Mouse (Mus musculus): Measurements from ENCODE around the gene Col8a2. TPM values are rescaled to one million over a fixed set of nuclear protein-coding genes. Genes with fewer than 3 reads are reported as not detected.

The Col8a2 gene
- total RNA-seq, 2 experiments from 2014 or later: 2.3 to 3.1 TPM

DNA sequence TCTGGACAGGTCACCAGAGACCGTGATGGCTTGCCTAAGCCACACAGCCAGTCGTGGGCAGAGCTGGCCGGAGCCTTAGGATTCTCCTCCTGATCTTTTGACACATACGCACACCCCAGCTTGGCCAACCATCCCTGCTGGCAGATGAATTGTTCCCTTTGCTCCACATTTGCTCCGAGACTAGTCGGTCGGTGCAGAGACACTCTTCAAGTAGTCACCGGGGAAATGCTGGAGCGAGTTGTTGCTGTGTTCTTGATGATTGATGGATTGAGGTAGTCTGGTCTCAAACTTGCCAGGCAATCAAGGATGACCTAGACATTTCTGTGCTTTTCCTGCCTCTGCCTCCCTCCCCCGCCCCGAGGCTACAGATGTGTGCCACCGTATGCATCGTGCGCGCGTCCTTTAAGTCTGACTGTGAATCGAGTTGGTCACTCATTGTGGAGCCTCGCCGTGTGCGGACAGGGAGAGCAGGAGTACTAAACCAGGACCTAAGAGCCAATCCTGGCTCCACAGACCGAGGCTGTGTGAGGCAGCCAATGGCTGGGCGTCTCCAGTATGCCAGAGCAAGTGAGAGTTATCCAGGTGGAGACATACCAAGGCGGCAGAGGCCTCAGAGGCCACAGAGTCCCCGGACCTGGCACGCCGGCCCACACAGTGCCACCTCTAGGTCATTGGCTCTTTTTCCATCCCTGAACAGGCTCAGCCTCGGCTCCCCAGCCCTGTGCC, 15.2 kb downstream of the Col8a2 start:
- no peak for DNase-seq

DNA sequence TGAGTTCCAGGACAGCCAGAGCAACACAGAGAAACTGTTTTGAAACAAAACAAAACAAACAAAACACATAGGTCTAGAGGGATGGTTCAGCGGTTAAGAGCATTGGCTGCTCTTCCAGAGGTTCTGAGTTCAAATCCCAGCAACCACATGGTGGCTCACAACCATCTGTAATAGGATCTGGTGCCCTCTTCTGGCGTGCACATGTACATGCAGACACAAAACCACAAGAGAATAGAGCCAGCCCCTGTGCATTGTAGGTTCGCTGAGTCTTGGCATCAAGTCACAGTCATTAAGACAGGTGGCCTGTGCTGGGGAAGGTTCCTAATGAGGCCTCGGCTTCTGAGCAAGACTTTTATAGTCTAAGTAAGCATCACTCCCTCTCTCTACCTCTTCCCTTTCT, 17.3 kb downstream of the Col8a2 start:
- no peak for DNase-seq

DNA sequence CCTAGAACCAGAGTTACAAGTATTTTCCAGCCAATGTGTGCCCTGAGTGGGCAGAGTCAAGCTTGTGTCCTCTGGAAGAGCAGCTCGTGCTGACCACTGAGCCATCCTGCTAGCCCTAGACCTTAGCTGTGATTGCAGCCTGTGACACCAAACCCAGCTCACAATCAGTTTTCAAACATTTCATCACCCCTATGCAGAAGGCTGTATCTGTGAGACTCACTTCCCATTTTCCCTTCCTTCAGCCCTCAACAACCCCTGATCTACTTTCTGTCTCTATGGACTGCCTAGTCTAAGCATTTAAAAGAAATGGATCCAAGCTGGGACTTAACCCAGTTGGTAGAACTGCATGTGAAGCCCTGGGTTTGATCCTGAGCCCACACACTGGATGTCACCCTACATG, 18.8 kb downstream of the Col8a2 start:
- no peak for DNase-seq

DNA sequence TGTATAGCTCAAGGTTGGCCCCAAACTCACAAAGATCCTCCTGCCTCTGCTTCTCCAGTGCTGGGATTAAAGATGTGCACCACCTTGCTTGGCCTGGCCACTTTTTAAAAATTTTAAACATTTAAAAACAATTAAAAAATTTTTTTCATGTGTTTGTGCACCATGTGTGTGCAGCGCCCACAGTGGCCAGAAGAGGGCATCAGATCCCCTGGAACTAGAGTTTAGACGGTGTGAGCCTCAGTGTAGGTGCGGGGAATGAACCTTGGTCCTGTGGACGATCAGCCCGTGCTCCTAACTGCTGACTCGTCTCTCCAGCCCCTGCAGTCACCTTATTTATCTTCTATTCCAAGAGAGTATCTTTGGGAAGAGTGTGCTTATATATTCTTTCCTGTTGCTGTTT, 19.5 kb downstream of the Col8a2 start:
- DNase-seq: no peak

DNA sequence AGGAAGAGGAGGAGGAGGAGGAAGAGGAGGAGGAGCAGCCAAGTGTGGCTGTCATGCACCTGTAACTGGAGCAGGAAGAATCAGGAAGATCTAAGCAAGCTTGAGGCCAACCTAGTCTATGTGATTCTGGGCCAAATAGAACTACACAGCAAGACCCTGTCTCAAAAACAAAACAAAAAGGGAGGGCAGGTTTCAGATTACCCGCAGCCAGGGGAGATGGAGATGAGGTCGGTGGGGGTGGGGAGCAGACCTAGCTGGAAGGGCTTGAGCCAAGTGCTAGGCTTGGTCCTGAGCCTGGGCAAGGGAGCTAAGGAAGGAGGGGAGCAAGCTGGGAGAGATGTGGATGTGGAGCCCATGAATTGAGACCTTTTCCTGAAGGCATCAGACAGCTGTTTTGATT, 20.2 kb downstream of the Col8a2 start:
- no peak for DNase-seq

DNA sequence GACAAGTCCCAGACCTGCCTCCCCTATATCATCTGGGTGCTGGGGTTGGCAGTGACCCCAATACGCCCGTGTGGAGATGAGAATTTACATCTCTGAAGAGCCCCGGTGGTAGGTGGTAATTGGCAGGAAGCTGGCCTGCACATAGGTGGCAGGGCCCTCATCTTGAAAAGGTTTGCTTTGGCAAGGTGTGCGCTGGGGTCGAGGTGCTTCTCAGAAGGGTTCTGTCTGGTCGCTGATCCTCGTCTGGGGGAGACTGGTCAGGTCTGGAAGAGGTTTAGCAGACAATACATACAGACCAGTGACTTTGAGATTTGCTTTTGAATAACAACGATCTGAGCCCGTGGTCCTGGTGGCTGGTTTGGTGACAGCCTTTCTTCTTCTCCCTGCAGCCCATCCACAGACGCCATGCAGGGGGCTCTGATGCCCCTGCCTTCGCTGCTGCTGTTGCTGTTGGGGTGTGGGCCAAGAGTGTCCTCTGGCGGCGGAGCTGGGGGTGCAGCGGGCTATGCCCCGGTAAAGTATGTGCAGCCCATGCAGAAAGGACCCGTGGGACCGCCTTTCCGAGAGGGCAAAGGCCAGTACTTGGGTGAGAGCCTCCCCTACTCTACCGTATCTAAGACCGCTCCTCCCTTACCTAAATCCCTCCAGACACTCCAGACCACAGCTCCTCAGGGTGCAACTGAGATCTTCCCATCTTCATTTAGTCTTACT, 22.8 kb downstream of the Col8a2 start:
- peak; percentile 52 for DNase-seq

DNA sequence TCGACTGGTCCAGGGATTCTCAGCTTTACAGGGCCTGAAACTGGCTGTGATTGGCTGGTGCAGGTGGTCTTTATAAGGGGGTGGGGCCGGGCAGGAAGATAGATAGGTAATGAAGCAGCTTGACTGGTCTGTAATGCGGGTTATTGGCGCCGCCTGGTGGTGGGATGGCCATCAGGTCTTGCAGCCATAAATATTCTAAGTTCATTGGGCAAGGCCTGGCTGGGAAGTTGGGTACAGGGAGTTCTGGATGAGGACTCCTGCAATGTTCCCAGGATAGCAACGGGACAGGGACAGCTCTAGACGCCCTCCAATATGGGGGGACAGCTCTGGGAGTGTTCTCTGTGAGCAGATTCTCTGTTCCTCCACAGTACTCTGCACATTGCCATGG, 23.3 kb downstream of the Col8a2 start:
- peak; percentile 92 for DNase-seq

DNA sequence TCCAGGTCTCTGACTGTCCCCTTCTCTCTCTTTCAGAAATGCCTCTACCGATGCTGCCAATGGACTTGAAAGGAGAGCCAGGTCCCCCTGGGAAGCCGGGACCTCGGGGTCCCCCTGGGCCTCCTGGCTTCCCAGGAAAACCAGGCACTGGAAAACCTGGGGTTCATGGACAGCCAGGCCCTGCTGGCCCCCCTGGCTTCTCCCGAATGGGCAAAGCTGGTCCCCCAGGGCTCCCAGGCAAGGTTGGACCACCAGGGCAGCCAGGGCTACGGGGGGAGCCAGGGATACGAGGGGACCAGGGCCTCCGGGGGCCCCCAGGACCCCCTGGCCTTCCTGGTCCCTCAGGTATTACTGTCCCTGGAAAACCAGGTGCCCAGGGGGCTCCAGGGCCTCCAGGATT, 23.8 kb downstream of the Col8a2 start:
- no peak for DNase-seq

DNA sequence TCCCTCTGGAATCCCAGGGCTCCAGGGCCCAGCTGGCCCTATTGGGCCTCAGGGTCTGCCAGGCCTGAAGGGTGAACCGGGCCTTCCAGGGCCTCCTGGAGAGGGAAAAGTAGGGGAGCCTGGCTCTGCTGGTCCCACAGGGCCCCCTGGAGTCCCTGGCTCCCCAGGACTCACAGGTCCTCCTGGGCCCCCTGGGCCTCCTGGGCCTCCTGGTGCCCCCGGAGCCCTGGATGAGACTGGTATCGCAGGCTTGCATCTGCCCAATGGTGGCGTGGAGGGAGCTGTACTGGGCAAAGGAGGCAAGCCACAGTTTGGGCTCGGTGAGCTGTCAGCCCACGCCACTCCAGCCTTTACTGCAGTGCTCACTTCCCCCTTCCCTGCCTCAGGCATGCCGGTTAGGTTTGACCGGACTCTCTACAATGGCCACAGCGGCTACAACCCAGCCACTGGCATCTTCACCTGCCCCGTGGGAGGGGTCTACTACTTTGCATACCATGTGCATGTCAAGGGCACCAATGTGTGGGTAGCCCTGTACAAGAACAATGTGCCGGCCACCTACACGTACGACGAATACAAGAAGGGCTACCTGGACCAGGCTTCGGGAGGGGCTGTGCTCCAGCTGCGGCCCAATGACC, 25.1 kb downstream of the Col8a2 start:
- no peak for DNase-seq

DNA sequence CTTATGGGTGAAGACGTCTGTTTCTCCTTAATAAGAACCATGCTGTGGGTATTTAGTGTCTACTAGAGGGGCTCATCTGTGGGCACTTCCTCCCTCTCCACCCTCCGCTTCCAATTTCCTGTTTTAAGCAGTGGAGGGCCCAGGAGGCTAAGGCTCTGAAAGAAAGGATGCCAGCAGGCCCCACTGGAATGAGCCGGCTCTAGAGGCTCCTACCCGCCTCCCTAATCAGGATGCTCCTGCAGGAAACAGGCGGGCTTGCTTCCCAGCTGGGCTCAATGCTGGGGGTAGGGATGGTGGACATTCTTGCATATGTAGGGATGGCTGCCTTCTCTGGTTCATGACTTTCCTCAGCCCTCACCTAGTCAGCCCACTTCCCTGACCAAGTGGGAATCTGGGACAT, 26.6 kb downstream of the Col8a2 start:
- DNase-seq: no peak

DNA sequence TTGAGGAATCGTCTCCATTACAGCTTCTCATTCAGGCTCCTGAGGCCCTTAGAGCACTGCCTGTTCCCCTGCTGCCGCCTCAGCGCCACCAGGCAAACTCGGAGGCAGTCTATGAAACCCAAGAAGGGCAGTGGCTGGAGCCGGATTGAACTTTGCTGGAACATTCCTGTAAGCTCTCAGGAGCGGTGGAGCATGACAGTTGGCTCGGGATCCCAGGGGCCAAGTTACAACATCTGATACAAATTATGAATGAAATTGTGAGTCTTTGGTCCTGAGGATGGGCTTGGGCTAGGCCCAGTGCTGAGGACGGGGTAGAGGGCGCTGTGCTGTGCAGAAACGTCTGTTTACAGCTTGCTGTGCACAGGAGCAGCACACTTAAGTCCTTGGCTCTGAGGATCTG, 27.8 kb downstream of the Col8a2 start:
- no peak for DNase-seq

DNA sequence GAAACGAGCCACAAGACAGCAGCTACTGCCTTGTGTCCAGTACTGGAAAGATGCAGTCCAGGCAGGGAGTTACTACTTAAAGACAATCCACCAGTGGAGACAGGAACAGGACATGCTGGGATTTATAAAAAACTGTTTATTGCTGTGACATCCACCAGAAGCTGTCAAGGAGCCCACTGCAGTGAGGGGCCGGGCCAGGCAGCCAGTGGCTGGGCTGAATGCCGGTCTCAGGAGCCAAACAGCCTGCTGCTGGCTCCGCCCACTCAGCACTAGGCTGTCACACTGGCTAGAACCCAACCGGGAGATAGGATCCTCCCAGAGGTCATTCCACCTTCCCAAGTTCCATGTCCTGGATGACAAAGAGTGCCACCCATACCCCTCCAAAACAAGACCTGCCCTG, 29.3 kb downstream of the Col8a2 start:
- DNase-seq: peak; percentile 54

DNA sequence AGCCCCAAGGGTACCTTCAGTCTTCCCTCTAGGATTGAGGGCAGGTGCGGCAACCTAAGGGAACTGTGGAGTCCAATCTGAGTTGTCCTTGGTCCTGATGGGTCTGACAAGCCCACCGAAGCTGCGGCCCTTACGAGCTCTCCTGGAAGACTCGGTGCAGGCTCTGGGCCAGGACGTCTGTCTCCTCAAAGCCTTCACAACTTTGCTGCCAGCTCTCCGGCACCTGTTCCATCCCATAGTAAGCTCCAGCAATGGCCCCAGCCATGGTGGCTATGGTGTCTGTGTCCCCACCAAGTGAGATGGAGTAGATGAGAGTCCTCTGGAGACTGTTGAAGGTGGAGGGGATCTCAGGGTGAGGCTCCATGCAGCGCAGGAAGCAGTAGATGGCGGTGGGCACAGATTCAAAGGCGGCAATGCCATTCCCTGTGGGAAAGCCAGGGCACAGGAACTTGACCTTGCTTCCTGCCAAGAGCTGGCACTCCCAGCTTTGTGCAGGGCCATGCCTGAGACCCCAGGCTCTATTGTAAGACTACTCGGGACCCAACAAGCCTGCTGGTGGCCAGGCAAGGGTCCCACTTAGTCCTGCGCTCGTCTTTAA, 29.9 kb downstream of the Col8a2 start:
- DNase-seq: no peak

DNA sequence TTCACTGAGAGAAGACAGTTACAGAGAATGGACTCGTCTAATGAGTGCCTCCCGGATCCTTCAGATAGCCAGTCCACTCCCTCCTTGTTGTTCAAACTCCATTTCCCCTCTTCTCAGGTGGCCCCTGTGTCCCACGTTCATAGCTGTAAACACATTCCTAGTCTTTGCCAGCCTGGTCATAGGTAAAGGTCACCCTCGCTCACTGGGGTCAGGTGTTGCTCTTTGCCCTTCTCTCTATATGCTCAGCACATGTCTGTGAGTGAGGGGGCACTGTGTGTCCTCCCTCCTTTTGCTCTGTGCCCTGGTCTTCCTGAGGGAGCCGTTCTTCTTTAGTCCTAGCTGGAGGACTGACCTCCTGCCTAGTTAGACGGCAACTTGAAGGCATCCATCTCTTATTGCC, 33.2 kb downstream of the Col8a2 start:
- no peak for DNase-seq

DNA sequence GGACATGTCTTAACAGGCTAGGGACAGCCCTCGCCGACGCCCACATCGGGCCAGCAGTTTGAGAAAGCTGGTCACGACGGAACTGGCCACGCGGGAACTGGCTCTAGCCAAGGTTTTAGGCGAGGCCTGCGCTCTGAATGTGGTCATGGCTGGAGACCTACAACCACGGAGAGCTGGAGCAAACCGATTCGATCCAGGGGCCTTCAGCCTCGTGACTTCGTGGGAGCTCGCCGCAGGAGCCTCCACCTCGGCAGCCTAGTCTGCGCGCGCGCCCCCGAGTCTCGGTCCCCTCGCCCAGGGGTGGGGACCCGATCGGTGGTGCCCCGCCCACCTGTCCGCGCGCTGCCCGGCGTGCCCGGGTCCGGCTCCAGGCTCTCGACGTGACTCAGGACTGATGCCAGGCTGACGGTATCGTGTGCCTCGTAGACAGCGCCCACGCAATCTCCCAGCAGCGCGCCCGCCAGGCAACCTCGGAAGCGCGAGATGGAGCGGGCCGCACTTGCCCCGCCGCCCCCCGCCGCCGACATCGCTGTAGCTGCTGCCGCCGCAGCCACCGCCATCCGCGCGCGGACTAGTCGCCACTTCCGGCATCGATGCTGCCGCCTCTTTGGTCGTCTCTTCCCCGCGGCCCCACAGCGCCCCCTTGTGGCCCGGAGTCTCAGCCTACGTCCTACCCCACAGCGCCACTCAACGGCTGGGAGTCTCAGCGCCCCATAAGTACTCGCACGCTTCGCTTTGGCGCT, 34.7 kb downstream of the Col8a2 start, which contains the start of gene Adprhl2:
Adprhl2 (minus strand) TSS at position 593 of the 743 bp plus-strand sequence.
- peak; percentile 100 for DNase-seq

DNA sequence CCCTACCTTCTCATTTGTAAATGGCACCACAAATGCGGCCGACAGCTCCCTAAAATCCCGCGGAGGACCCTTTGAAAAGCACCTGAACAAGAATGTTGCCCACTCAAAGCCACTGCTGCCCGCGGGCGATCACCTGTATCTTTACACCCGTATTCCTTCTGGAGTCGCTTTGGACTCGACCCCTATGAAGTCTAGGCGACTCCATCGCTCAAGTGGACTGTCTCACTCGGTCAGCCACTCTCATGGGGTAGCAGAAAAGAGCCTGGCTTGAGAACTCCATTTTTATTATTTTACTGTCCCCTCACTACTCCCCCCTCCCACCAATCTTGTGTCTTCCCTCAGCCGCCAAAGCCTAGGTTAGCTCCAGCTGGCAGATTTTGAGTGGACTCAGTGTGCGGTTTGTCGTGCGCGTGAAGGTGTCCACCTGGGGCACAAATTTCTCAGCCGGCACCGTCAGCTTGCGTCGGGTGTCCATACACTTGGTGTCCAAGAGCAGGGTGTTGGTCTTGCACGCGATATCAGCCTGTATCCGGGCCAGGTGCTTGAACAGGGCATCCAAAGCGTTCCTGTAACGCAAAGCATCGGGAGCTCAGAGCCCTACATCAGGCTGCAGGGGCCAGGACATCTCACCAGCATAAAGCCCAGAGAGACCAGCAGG, 35.4 kb downstream of the Col8a2 start:
- DNase-seq: no peak

DNA sequence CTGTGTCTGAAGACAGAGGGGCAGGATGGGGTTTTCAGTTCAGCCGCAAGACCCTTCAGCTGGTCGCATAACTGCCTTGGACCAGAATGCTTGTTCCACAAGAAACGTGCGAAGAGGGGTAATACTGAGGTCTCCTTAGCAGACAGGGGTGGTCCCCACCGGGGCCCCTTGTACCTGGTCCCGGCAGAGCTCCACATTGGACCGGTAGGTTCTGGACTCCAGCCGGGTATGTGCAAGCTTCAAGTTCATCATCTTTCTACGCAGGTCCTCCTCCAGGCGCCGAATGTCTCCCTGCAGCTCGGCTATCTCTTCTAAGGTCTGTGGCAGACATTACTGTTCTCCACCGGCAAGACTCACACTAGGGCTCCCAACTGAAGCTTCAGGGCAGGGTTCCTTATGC, 36.1 kb downstream of the Col8a2 start:
- DNase-seq: no peak

DNA sequence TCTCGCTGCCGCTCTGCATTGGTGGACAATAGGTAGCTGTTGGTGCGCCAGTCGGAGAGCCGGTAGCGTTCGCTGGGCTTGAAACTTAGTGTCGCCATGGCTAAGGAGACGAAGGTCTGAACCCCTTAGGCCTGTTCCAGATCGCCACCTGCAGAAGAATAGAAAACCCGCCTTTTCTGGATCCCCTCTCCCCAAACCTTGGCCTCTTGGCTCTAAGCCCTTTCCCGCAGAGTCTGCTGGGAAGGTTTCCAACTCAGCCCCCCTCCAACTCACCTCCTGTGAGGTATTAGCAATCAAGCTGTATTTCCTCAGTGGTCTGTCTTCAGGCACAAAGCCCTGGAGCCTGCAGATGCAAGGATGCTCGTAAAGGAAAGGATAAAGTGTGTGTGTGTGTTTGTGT, 38.3 kb downstream of the Col8a2 start:
- DNase-seq: no peak

DNA sequence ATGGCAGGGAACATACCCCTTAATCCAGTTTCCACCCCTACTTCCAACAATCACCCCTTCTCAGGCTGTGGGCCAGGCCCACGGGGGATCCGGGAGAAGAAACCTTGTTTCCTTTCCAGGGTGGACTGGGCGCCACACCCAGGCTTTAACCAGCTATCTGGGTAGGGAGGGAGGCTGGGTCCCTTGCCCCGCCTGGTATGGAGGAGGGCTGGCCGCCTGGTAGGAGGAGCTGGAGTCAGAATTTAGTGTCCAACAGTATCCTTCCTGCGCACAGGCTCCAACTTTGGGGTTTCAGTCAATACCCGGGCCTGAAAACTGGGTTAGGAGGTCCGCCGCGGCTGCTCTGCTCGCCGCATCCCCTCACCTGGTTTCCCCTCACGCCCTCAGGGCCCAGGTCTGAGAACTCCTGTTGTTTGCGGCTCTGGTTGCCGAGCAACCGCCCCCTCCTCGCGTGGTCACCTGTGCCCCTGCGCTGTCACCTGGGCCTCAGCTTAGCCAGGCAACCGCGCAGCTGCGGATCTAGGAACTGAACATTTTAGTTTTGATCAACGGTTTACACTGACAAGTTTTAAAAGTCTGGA, 38.8 kb downstream of the Col8a2 start, which contains the start of gene Tekt2:
Tekt2 (minus strand) TSS at position 408 of the 581 bp plus-strand sequence.
- DNase-seq: no peak

DNA sequence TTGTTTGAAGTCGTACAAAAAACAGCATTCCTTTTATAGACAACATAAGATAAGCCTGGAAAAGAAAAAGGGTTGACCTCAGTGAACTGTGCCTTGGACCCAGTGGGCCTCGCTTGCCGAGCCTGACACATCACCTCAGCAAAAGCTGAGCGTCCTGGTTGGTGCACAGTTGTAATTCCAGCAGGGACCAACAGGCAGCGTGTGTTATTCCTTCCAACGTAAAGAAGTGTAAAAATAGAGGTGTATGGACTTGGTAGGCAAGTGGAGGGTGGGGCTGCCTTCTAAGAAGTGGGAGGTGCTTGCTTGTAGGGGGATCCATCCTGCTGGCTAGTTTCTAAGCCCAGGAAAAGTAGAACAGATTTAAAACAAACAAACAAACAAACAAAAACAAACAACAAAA, 39.4 kb downstream of the Col8a2 start:
- DNase-seq: no peak

DNA sequence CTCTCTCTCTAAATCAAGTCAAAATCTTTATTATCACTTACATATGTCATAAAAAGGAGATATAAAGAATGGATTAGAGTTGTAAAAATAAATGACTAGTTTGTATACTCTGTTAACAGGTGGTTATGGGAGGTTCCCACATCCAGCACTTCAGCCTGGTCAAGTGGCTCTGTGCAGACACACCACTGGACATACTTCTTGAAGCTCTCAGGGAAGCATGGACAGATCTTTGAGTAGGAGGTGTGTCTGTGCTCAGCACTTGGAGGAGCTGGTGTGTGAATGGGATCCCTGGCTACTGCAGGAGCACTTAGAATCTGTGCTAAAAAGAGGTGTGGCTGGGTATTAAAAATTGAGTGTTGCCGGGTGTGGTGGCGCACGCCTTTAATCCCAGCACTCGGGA, 43.7 kb downstream of the Col8a2 start:
- no peak for DNase-seq

DNA sequence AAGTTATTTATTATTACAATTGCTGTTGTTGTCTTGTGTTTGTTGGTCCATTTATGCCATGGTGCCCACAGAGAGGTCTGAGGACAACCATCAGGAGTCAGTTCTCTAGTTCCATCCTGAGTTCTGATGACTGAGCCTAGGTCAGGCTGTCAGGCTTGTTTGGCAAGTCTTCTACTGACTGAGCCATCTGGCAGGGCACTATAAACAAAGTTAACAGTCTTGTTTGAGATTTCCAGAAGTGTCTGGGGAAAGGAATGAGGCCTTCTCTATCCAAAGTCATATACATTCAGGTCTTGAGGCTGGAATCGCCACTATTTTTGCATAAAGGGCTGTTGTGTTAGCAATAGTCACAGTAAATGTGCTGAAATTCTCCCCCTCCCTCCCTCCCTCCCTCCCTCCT, 45.2 kb downstream of the Col8a2 start:
- no peak for DNase-seq
